Mouse (Mus musculus): ENCODE measurements around the gene Gm13279. TPM values are rescaled to one million over a fixed set of nuclear protein-coding genes. Genes with fewer than 3 reads are reported as not detected.
"Not testable (repeated sequence)": the region's sequence is repeated elsewhere in the genome, so short reads cannot be mapped to it uniquely, and the experiment has no call there.

The Gm13279 gene
- polyA plus RNA-seq, 1 experiment from 2014 or later, result not detected

DNA sequence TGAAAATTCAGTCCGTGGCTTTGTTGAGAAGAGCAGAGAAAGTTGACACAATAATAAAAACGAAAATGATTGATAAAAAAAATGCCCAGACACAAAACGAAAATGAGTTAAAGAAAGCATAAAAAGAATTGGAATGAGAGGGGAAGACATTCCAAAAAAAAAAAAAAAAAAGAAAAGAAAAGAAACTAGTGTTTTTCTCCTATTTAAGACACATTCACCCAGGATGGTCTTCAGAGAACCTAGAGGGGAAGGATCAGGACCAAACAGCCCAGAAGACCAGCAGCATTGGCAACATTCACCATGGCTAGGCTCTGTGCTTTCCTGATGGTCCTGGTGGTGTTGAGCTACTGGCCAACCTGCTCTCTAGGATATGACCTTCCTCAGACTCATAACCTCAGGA is 18.7 kb downstream of the Gm13279 start, which contains the start of gene Ifna7:
Gene Ifna7, plus strand, starts transcription at position 301 of the 400 bp plus-strand sequence.
- Histone ChIP-seq H3K4me2 (ENCODE audit: low read length) (no peak within 1 kb of the TSS), H3K9me3 (ENCODE audit: control insufficient read depth, low read length) (no peaks in the 10 kb centered on the region), H3K4me1 (replicated peaks; ENCODE audit: control insufficient read depth, insufficient read depth, low read length) (no peaks in the 10 kb centered on the region), H3K36me3 (ENCODE audit: control insufficient read depth, insufficient read depth, low read length) (no peaks in the 10 kb centered on the region), H3K4me3 (ENCODE audit: low read depth, low read length) (no peak within 1 kb of the TSS), H3K9ac (ENCODE audit: low read length) (no peak within 1 kb of the TSS), H3K27ac (ENCODE audit: low read depth) (no peak within 1 kb of the TSS), H3K27me3 (replicated peaks; ENCODE audit: control insufficient read depth, insufficient read depth, low read length) (no peaks in the 10 kb centered on the region)
- DNase-seq (ENCODE audit: low spot score), result no peak
- WGBS, result 64% methylated on average over 3 of the region's 3 CpGs
- no peak for ATAC-seq (replicated peaks; ENCODE audit: low FRiP score, low TSS enrichment, low read depth)

- H3K9ac ChIP-seq (ENCODE audit: low read length), result no peak within 1 kb of the TSS
- WGBS, result 91% methylated on average over 1 of the region's 1 CpGs
- no peak within 1 kb of the TSS for H3K4me2 ChIP-seq (ENCODE audit: low read length)
- no peak within 1 kb of the TSS for H3K27ac ChIP-seq (ENCODE audit: low read depth)
- H3K27me3 ChIP-seq (replicated peaks; ENCODE audit: control insufficient read depth, insufficient read depth, low read length), result no peaks in the 10 kb centered on the region
- no peaks in the 10 kb centered on the region for H3K9me3 ChIP-seq (ENCODE audit: control insufficient read depth, low read length)
- ATAC-seq (replicated peaks; ENCODE audit: low FRiP score, low TSS enrichment, low read depth) (no peak), DNase-seq (ENCODE audit: low spot score) (no peak)
- no peak within 1 kb of the TSS for H3K4me3 ChIP-seq (ENCODE audit: low read depth, low read length)
- no peaks in the 10 kb centered on the region for H3K36me3 ChIP-seq (ENCODE audit: control insufficient read depth, insufficient read depth, low read length)
- H3K4me1 ChIP-seq (replicated peaks; ENCODE audit: control insufficient read depth, insufficient read depth, low read length), result no peaks in the 10 kb centered on the region
Measured at GRCm38 (mm10) chr4:88819659-88820058, 22.5 kb downstream of the Gm13279 start, which contains the start of gene Ifna11. TSS of gene Ifna11 (plus strand) at chr4:88819959.

GRCm38 (mm10) chr4:88822995-88823394 is 25.8 kb downstream of the Gm13279 start:
- Histone ChIP-seq H3K9ac (ENCODE audit: low read length) (no peak overlapping the region), H3K4me2 (ENCODE audit: low read length) (no peak overlapping the region), H3K4me1 (replicated peaks; ENCODE audit: control insufficient read depth, insufficient read depth, low read length) (no peaks in the 10 kb centered on the region), H3K36me3 (ENCODE audit: control insufficient read depth, insufficient read depth, low read length) (no peaks in the 10 kb centered on the region), H3K4me3 (ENCODE audit: low read depth, low read length) (no peak overlapping the region), H3K9me3 (ENCODE audit: control insufficient read depth, low read length) (no peaks in the 10 kb centered on the region), H3K27ac (ENCODE audit: low read depth) (no peak overlapping the region), H3K27me3 (replicated peaks; ENCODE audit: control insufficient read depth, insufficient read depth, low read length) (no peaks in the 10 kb centered on the region)
- DNase-seq (ENCODE audit: low spot score) (no peak), ATAC-seq (replicated peaks; ENCODE audit: low FRiP score, low TSS enrichment, low read depth) (no peak)
- WGBS, result 24% methylated on average over 4 of the region's 4 CpGs

DNA sequence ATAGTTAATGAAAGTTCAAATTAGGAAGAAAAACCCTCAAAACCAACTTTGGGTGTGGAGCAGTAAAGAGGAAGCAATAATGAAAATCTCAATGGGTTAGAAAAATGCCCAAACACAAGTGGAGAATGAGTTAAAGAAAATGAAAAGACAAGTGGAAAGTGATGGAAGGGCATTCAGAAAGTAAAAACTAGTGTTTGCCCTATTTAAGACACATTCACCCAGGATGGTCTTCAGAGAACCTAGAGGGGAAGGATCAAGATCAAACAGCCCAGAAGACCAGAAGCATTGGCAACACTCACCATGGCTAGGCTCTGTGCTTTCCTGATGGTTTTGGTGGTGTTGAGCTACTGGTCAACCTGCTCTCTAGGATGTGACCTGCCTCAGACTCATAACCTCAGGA is 29.9 kb downstream of the Gm13279 start, which contains the start of gene Ifna6:
Gene Ifna6, plus strand, starts transcription at position 301 of the 400 bp plus-strand sequence.
- DNase-seq (ENCODE audit: low spot score); H3K4me1 ChIP-seq (replicated peaks; ENCODE audit: control insufficient read depth, insufficient read depth, low read length): not testable (repeated sequence)

DNA sequence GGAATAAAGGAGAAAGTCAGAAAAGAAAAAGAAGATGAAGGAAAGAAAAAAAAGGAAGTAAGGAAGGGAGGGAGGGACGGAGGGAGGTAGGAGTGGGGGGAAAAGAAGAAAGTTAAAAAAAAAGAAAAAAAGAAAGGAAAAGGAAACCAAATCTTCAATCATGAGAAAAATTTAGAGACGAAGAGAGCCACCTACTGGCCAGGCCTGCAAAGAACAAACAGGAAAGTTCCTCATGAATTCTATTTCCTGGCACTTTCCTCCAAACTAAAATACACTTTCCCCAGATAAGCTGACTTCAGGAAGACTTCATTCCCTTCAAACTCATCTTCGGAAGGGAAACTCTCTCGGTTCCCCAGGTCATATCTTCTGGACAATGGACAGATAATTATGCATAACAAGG is 33.3 kb downstream of the Gm13279 start:
- H3K4me3 ChIP-seq (ENCODE audit: low read depth, low read length), result no peak overlapping the region
- H3K9ac ChIP-seq (ENCODE audit: low read length), result no peak overlapping the region
- no peaks in the 10 kb centered on the region for H3K4me1 ChIP-seq (replicated peaks; ENCODE audit: control insufficient read depth, insufficient read depth, low read length)
- DNase-seq (ENCODE audit: low spot score) (no peak), ATAC-seq (replicated peaks; ENCODE audit: low FRiP score, low TSS enrichment, low read depth) (no peak)
- H3K36me3 ChIP-seq (ENCODE audit: control insufficient read depth, insufficient read depth, low read length), result no peaks in the 10 kb centered on the region
- H3K27ac ChIP-seq (ENCODE audit: low read depth), result no peak overlapping the region
- WGBS, result 26% methylated on average over 4 of the region's 4 CpGs
- H3K4me2 ChIP-seq (ENCODE audit: low read length), result no peak overlapping the region
- no peaks in the 10 kb centered on the region for H3K27me3 ChIP-seq (replicated peaks; ENCODE audit: control insufficient read depth, insufficient read depth, low read length)
- H3K9me3 ChIP-seq (ENCODE audit: control insufficient read depth, low read length), result no peaks in the 10 kb centered on the region

More for the DNA sequence above, 29.9 kb downstream of the Gm13279 start, which contains the start of gene Ifna6:
- H3K9me3 ChIP-seq (ENCODE audit: control insufficient read depth, low read length); H3K27me3 ChIP-seq (replicated peaks; ENCODE audit: control insufficient read depth, insufficient read depth, low read length); H3K27ac ChIP-seq (ENCODE audit: low read depth); H3K4me2 ChIP-seq (ENCODE audit: low read length); ATAC-seq (replicated peaks; ENCODE audit: low FRiP score, low TSS enrichment, low read depth); H3K4me3 ChIP-seq (ENCODE audit: low read depth, low read length); H3K36me3 ChIP-seq (ENCODE audit: control insufficient read depth, insufficient read depth, low read length); H3K9ac ChIP-seq (ENCODE audit: low read length): not testable (repeated sequence)

DNA sequence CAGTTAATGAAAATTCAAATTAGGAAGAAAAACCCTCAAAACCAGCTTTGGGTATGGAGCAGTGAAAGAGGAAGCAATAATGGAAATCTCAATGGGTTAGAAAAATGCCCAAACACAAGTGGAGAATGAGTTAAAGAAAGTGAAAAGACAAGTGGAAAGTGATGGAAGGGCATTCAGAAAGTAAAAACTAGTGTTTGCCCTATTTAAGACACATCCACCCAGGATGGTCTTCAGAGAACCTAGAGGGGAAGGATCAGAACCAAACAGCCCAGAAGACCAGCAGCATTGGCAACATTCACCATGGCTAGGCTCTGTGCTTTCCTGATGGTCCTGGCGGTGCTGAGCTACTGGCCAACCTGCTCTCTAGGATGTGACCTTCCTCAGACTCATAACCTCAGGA is 38.0 kb downstream of the Gm13279 start, which contains the start of gene Ifna5:
Gene Ifna5, plus strand, starts transcription at position 301 of the 400 bp plus-strand sequence.
- not testable (repeated sequence) for H3K9me3 ChIP-seq (ENCODE audit: control insufficient read depth, low read length); H3K27ac ChIP-seq (ENCODE audit: low read depth); ATAC-seq (replicated peaks; ENCODE audit: low FRiP score, low TSS enrichment, low read depth); H3K36me3 ChIP-seq (ENCODE audit: control insufficient read depth, insufficient read depth, low read length); H3K27me3 ChIP-seq (replicated peaks; ENCODE audit: control insufficient read depth, insufficient read depth, low read length); H3K9ac ChIP-seq (ENCODE audit: low read length); H3K4me2 ChIP-seq (ENCODE audit: low read length); H3K4me3 ChIP-seq (ENCODE audit: low read depth, low read length); DNase-seq (ENCODE audit: low spot score); H3K4me1 ChIP-seq (replicated peaks; ENCODE audit: control insufficient read depth, insufficient read depth, low read length)
- WGBS, result 83% methylated on average over 1 of the region's 1 CpGs

- no peak for DNase-seq (ENCODE audit: low spot score)
Measured at GRCm38 (mm10) chr4:88838828-88839227, 41.6 kb downstream of the Gm13279 start.

GRCm38 (mm10) chr4:88840058-88840457 is 42.9 kb downstream of the Gm13279 start:
- H3K9ac ChIP-seq (ENCODE audit: low read length), result no peak overlapping the region
- no peaks in the 10 kb centered on the region for H3K9me3 ChIP-seq (ENCODE audit: control insufficient read depth, low read length)
- H3K27ac ChIP-seq (ENCODE audit: low read depth), result no peak overlapping the region
- H3K4me2 ChIP-seq (ENCODE audit: low read length), result no peak overlapping the region
- no peaks in the 10 kb centered on the region for H3K27me3 ChIP-seq (replicated peaks; ENCODE audit: control insufficient read depth, insufficient read depth, low read length)
- DNase-seq (ENCODE audit: low spot score), result no peak
- H3K4me3 ChIP-seq (ENCODE audit: low read depth, low read length), result no peak overlapping the region
- ATAC-seq (replicated peaks; ENCODE audit: low FRiP score, low TSS enrichment, low read depth), result no peak
- no peaks in the 10 kb centered on the region for H3K4me1 ChIP-seq (replicated peaks; ENCODE audit: control insufficient read depth, insufficient read depth, low read length)
- 77% methylated on average over 3 of the region's 3 CpGs for WGBS
- H3K36me3 ChIP-seq (ENCODE audit: control insufficient read depth, insufficient read depth, low read length), result no peaks in the 10 kb centered on the region

More at GRCm38 (mm10) chr4:88838828-88839227, 41.6 kb downstream of the Gm13279 start:
- Histone ChIP-seq H3K27ac (ENCODE audit: low read depth) (no peak overlapping the region), H3K27me3 (replicated peaks; ENCODE audit: control insufficient read depth, insufficient read depth, low read length) (no peaks in the 10 kb centered on the region), H3K9ac (ENCODE audit: low read length) (no peak overlapping the region), H3K4me3 (ENCODE audit: low read depth, low read length) (no peak overlapping the region), H3K4me1 (replicated peaks; ENCODE audit: control insufficient read depth, insufficient read depth, low read length) (no peaks in the 10 kb centered on the region), H3K9me3 (ENCODE audit: control insufficient read depth, low read length) (no peaks in the 10 kb centered on the region), H3K4me2 (ENCODE audit: low read length) (no peak overlapping the region), H3K36me3 (ENCODE audit: control insufficient read depth, insufficient read depth, low read length) (no peaks in the 10 kb centered on the region)
- ATAC-seq (replicated peaks; ENCODE audit: low FRiP score, low TSS enrichment, low read depth), result no peak
- WGBS, result 41% methylated on average over 3 of the region's 3 CpGs

- Histone ChIP-seq H3K27me3 (replicated peaks; ENCODE audit: control insufficient read depth, insufficient read depth, low read length) (no peaks in the 10 kb centered on the region), H3K9ac (ENCODE audit: low read length) (no peak within 1 kb of the TSS), H3K9me3 (ENCODE audit: control insufficient read depth, low read length) (no peaks in the 10 kb centered on the region), H3K4me1 (replicated peaks; ENCODE audit: control insufficient read depth, insufficient read depth, low read length) (no peaks in the 10 kb centered on the region), H3K27ac (ENCODE audit: low read depth) (no peak within 1 kb of the TSS), H3K4me3 (ENCODE audit: low read depth, low read length) (no peak within 1 kb of the TSS), H3K4me2 (ENCODE audit: low read length) (no peak within 1 kb of the TSS), H3K36me3 (ENCODE audit: control insufficient read depth, insufficient read depth, low read length) (no peaks in the 10 kb centered on the region)
- no peak for ATAC-seq (replicated peaks; ENCODE audit: low FRiP score, low TSS enrichment, low read depth)
- WGBS, result 59% methylated on average over 2 of the region's 2 CpGs
- no peak for DNase-seq (ENCODE audit: low spot score)
Measured at GRCm38 (mm10) chr4:88841438-88841911, 44.3 kb downstream of the Gm13279 start, which contains the start of gene Ifna4. TSS of gene Ifna4 (plus strand) at chr4:88841861.

Data from intestine, embryonic 14.5 days (tissue).